Mouse (Mus musculus) bone marrow, adult 2 months (tissue): ENCODE results near the gene Slc35c2. TPM values are rescaled to one million over a fixed set of nuclear protein-coding genes. Genes with fewer than 3 reads are reported as not detected.

Source experiments
- H3K27ac ChIP-seq: fragments of 200-500 bp; 2 replicates; pipeline ENCODE4 v1.5.1; 2012; ENCODE audit warnings: low read depth, mild to moderate bottlenecking, control low read depth, inconsistent platforms, low read length; ENCODE audit not compliant: control insufficient read depth, poor library complexity, insufficient read depth
- H3K4me1 ChIP-seq: fragments of 200-500 bp; 2 replicates; pipeline ENCODE4 v1.6.1; 2011; ENCODE audit warnings: low read length; ENCODE audit not compliant: control insufficient read depth, insufficient read depth
- H3K4me3 ChIP-seq: fragments of 200-500 bp; replicated peaks from 2 replicates; pipeline ENCODE3; 2011; ENCODE audit warnings: mild to moderate bottlenecking, low read depth, low read length, control low read depth; ENCODE audit not compliant: control insufficient read depth
- CTCF ChIP-seq: fragments of 200-500 bp; IDR thresholded peaks from 2 replicates; pipeline ENCODE4 v1.5.1; 2011; ENCODE audit warnings: low read length, control low read depth; ENCODE audit not compliant: control insufficient read depth, insufficient read depth
- POLR2A ChIP-seq: fragments of 200-500 bp; IDR thresholded peaks from 2 replicates; pipeline ENCODE4 v1.6.1; 2011; ENCODE audit warnings: low read depth, mild to moderate bottlenecking, control low read depth, low read length, borderline replicate concordance; ENCODE audit not compliant: control insufficient read depth
- WGBS: fragments of 180-500 bp; shearing (Covaris S2); methylation state at CpG from one replicate; pipeline ENCODE4 v1.1.7; 2018; 5-methylcytosine and 5-hydroxymethylcytosine counted together
- polyA plus RNA-seq: library from polyadenylated mRNA; stranded (reverse); fragments of >200 nt; gene quantifications from 2 replicates; pipeline ENCODE4 v1.2.4, GENCODE M21; 2011; ENCODE audit warnings: low replicate concordance; ENCODE audit not compliant: missing spikeins, insufficient read depth, insufficient read length

Gene Slc35c2
- polyA plus RNA-seq, 1 experiment: 79.2 TPM

DNA sequence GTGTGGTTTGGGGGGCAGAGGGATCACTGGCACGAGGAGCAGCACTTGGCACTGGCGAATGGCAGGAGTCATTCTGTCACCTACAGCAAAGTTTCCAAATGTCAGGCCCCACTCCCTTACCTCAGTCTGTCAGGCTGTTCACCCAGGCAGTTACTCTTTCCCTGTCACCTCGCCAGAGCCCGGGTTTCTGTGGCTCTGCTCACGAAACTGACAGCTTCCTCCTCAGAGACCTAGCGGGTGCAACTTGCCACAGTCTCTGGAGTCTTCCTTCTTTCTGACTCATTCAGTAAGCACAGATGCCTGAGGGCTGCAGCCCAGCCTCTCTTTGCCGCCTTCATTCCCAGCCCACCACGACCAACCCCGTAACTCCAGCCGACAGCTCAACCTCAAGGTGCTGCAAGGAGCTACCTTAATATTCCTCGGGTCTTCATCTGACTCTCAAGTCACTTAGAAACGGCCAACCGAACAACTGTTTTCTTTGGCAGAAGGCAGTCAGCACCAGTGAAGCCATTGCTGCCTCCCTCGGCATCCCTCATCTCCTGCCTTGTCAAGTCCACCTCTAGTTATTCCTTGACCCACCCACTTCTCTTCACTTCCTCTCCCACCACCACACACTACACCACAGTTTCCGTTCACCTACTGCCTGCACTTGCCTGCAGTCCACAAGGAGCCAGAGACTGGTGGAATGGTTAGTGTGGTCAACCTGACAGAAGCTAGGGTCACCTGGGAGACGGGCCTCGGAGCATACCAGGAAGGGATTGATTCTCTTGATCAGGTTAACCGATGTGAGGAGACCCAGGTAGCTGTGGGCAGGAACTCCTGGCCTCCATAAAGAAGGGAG is 1.1 kb downstream of the Slc35c2 start:
- Histone ChIP-seq H3K4me3 (peak overlapping the region; percentile 88), H3K4me1 (peaks cover 6% of the 10 kb centered on the region), H3K27ac (peak overlapping the region; percentile 90)
- TF ChIP-seq CTCF: no peak
- TF ChIP-seq POLR2A: 0 out of 2 replicates have a peak, but pooled peaks have one; percentile 21
- WGBS: 3% methylated on average over 18 of the region's 18 CpGs

DNA sequence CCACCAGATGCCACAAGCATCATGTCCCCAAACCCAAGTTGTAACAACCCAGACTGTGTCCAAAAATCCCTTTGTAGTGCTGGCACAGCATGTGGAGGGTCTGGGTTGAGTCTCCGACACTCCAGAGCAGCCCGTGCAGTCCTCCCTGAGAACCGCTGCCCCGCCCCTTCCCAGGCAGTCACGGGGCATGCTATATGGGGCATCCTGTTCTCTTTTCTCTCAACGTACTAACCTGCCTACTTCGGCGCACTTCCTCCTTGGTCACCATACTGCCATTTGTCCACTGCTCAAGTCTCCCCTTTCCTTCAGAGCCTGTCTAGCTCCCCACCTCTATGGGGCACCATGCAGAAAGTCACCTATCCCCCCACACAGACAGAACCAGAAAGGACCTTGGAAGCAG is 2.0 kb downstream of the Slc35c2 start:
- TF ChIP-seq CTCF (no peak), POLR2A (0 out of 2 replicates have a peak, but pooled peaks have one; percentile 34)
- WGBS: 4% methylated on average over 8 of the region's 8 CpGs
- peaks cover 6% of the 10 kb centered on the region for H3K4me1 ChIP-seq
- H3K4me3 ChIP-seq: peak overlapping the region; percentile 88
- peak overlapping the region; percentile 90 for H3K27ac ChIP-seq

DNA sequence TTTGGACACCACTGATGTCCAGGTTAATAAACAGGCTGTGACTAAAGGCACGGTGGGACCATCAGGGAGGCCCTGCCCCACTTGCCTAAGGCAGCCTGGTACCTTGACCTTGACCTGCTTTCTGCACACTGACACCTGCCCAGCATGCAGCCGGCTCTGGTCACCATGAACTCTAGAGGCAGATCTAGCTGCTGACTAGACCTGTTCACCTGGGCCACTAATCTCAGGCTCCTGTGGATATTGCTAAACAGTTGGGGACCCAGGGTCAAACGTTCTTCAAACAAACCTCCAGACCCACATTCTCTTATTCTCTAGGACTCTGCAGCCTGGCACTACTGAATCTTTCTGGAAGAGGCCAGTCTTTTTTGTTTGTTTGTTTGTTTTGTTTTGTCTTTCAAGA is 2.6 kb downstream of the Slc35c2 start:
- TF ChIP-seq CTCF (no peak), POLR2A (no peak)
- Histone ChIP-seq H3K4me1 (peaks cover 6% of the 10 kb centered on the region), H3K4me3 (no peak overlapping the region), H3K27ac (no peak overlapping the region)
- WGBS: 57% methylated on average over 3 of the region's 3 CpGs

DNA sequence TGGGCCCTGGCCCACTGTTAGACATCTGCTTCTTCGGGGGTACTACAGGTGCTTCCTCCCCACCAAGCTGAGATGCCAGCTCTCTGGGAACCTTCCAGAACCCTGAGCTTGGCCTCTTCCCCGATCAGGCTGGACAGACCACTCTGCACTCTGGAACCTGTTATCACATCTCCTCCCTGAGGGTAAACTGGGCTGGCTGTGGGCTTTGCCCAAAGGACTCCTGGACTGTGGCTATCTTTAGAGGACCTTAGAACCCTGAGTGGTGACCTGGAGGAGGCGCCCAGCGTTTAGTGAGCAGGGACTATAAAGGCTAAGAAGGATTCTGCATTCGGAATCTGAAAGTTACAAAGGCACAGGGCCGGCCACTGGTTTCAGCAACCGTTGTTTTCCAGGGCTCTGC is 3.3 kb downstream of the Slc35c2 start:
- TF ChIP-seq CTCF (no peak), POLR2A (no peak)
- WGBS: 71% methylated on average over 7 of the region's 7 CpGs
- no peak overlapping the region for H3K4me3 ChIP-seq
- no peak overlapping the region for H3K27ac ChIP-seq
- H3K4me1 ChIP-seq: peaks cover 6% of the 10 kb centered on the region

DNA sequence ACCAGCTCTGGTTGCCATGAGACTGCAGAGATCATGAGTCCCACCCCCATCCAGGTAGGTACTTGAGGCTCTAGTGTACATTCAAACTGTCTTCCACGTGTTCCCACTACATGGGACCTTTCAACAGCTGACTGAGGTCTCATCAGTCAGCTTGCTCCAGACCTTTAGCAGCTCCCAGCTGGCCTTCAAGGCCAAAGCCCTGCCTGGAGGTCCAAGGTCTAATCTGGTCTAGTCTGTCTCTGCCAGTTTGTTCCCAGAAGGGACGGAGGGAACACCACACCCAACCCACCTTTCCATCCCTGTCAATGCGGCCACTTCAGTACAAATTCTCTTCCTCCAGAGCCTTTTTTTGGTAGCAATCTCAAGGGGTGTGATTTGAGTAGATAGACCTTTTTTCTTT is 4.0 kb downstream of the Slc35c2 start:
- Histone ChIP-seq H3K27ac (no peak overlapping the region), H3K4me1 (peaks cover 6% of the 10 kb centered on the region), H3K4me3 (no peak overlapping the region)
- 77% methylated on average over 3 of the region's 3 CpGs for WGBS
- TF ChIP-seq CTCF (no peak), POLR2A (no peak)

DNA sequence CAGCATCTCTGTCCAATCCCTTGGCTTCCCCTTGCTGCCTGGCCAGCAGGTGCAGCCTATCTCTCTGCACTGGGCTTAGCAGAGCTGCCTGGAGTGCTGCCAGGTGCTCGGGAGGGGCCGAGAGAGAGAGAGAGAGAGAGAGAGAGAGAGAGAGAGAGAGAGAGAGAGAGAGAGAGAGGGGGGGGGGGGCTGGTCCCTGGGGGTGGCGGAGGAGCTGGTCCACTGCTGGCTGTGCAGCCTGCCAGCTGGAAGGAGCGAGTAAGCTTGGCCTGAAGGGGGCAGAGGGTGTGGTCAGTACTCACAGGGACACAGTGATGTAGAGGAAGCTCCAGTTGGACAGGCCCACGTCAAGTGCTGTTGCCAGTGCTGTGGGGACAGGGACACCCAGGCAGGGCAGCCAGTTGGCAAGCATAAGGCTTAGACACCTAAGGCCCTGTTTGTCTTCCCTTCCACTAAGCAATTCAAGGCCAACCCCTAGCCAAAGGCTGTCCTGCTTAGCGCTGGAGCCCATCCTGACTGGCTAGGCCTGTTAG is 5.8 kb downstream of the Slc35c2 start:
- TF ChIP-seq POLR2A: no peak
- Histone ChIP-seq H3K27ac (no peak overlapping the region), H3K4me1 (peaks cover 5% of the 10 kb centered on the region), H3K4me3 (no peak overlapping the region)
- WGBS: 66% methylated on average over 6 of the region's 6 CpGs

DNA sequence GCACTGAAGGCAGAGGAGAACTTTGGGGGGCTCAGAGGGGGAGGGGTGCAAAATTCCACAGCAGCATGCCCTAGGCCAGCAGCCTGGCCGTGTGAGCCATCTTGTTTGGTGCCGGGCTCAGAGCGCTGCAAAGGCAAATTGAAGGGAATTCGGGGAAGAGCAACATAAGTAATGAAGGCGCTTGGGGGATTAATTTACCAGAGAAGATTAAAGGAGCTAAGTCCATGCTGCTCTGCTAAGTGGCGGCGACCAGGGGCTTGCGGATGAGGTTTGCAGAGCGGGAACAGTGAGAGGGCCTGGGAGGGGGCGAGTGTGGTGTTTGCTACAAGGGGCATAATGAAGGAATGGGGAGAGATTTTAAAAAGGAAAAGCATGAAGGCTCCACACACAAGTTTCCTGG is 8.3 kb downstream of the Slc35c2 start:
- Histone ChIP-seq H3K27ac (no peak overlapping the region), H3K4me1 (no peaks in the 10 kb centered on the region), H3K4me3 (no peak overlapping the region)
- 92% methylated on average over 10 of the region's 10 CpGs for WGBS
- TF ChIP-seq CTCF: no peak
- no peak for TF ChIP-seq POLR2A

DNA sequence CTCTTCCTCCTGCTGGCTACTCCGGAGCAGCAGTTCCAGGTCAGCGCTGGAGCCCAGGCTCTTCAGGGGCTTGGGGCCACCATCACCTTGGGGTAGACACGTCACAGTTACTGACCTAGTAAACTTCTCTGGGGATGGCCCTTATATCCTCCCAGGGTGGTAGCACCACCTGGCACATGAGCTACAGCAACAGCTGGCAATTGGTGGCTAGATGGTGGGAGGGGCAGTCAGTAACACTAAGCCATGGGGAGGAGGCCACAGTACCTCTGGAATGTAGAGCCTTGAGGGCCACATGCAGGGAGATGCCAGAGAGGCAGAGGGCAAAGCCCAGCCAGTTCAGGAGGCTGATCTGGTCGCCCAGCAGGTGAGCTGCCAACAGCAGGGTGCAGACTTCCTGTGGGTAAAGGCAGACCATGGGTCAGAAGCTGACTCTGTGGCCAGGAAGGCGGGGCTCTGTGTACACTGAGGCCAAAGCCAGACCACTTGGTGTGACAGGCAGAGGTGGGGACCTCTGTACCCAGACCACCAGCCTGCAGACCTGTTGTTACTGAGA is 10.4 kb downstream of the Slc35c2 start:
- 74% methylated on average over 5 of the region's 5 CpGs for WGBS
- H3K4me1 ChIP-seq: no peaks in the 10 kb centered on the region
- no peak overlapping the region for H3K4me3 ChIP-seq
- no peak for TF ChIP-seq CTCF
- no peak overlapping the region for H3K27ac ChIP-seq
